Mouse (Mus musculus) bone marrow macrophage, adult 2 months (primary cell): ENCODE results near the gene Gm20441.

Experiments used
- CTCF ChIP-seq: IDR thresholded peaks from 2 replicates; pipeline ENCODE4 v1.5.1; 2012; ENCODE audit warnings: low read depth, mild to moderate bottlenecking, low read length, moderate library complexity
- POLR2A ChIP-seq: IDR thresholded peaks from 2 replicates; pipeline ENCODE4 v1.6.1; 2012; ENCODE audit warnings: mild to moderate bottlenecking, low read depth, low read length, borderline replicate concordance

GRCm38 (mm10) chr10:75760311-75760710, 20.4 kb downstream of the Gm20441 start:
- no peak for TF ChIP-seq CTCF
- TF ChIP-seq POLR2A, result no peak
